Mouse (Mus musculus): ENCODE data around the gene Prx. TPM values are rescaled to one million over a fixed set of nuclear protein-coding genes. Genes with fewer than 3 reads are reported as not detected.

Prx gene
- polyA plus RNA-seq, 1 experiment from 2014 or later = 13.0 TPM

DNA sequence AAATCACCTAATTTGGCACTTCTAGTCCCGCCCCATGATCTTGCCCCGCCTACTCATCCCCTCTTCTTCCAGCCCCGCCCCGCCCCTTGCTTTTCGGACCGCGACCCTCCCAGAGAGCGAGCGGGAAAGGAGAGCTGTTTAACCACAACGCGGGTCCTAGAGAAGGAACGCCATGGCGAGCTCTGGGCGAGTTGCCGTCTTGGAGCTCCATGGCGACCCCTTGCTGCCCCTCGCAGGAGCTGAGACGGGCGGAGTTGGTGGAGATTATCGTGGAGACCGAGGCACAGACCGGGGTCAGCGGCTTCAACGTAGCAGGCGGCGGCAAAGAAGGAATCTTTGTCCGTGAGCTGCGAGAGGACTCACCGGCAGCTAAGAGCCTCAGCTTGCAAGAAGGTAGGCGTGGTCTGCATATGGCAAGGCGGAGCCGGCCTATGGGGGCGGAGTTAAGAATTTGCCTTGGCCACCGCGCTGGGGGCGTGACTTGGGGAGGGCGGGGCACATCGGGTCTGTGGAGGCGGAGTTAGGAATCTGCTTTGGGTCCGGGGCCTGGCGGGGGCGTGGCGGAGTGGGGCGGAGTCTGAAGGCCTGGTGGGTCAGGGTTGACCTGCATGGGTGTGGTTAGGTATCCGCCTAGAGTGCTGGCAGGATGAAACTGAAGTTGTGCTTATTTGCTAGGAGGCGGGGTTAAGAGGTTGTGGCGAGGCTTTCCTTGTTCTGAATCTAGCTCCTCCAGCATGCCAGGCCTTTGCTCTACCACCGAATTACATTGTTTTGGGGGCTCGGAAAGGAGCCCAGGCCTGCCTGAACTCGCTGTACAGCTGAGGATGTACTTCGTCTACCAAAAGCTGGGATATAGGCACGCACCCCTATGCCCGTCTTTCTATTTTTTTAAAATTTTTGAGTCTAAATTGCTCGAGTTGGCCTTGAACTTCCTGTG, 8.9 kb downstream of the Prx start:
- Histone ChIP-seq H3K4me3 (ENCODE audit: low read length) (peak overlapping the region; percentile 63), H3K4me1 (replicated peaks; ENCODE audit: control insufficient read depth, insufficient read depth, low read length) (peaks cover 13% of the 10 kb centered on the region), H3K27ac (ENCODE audit: low read length) (peak overlapping the region; percentile 100), H3K27me3 (ENCODE audit: control insufficient read depth, insufficient read depth, low read depth, low read length) (no peaks in the 10 kb centered on the region), H3K9me3 (ENCODE audit: control insufficient read depth, low read length) (no peaks in the 10 kb centered on the region), H3K4me2 (ENCODE audit: low read depth, low read length) (peak overlapping the region; percentile 70), H3K9ac (ENCODE audit: low read length) (peak overlapping the region; percentile 85), H3K36me3 (ENCODE audit: control insufficient read depth, insufficient read depth, low read length) (no peaks in the 10 kb centered on the region)
- peak; percentile 94 for ATAC-seq (ENCODE audit: low read depth)
- under 1% methylated on average over 54 of the region's 54 CpGs for WGBS

DNA sequence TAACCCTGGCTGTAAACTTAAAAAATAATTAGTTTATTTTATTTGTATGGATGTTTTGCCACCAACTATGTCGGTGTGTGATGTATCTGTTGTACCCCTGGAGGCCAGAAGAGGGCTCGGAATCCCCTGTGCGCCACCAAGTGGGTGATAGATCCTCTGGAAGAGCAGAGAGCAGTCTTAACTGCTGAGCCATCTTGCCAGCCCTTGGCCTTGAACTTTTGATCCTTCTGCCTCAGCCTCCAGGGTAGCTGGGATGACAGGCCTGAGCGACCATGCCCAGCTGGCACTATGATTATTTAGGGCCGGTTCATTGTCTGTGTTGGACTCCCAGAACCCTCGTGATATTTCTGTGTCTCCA, 9.5 kb downstream of the Prx start:
- Histone ChIP-seq H3K9me3 (ENCODE audit: control insufficient read depth, low read length) (no peaks in the 10 kb centered on the region), H3K36me3 (ENCODE audit: control insufficient read depth, insufficient read depth, low read length) (no peaks in the 10 kb centered on the region), H3K4me3 (ENCODE audit: low read length) (peak overlapping the region; percentile 63), H3K9ac (ENCODE audit: low read length) (peak overlapping the region; percentile 60), H3K4me2 (ENCODE audit: low read depth, low read length) (peak overlapping the region; percentile 70), H3K27me3 (ENCODE audit: control insufficient read depth, insufficient read depth, low read depth, low read length) (no peaks in the 10 kb centered on the region), H3K27ac (ENCODE audit: low read length) (peak overlapping the region; percentile 100), H3K4me1 (replicated peaks; ENCODE audit: control insufficient read depth, insufficient read depth, low read length) (peaks cover 13% of the 10 kb centered on the region)
- 13% methylated on average over 6 of the region's 6 CpGs for WGBS
- ATAC-seq (ENCODE audit: low read depth) = peak; percentile 70

DNA sequence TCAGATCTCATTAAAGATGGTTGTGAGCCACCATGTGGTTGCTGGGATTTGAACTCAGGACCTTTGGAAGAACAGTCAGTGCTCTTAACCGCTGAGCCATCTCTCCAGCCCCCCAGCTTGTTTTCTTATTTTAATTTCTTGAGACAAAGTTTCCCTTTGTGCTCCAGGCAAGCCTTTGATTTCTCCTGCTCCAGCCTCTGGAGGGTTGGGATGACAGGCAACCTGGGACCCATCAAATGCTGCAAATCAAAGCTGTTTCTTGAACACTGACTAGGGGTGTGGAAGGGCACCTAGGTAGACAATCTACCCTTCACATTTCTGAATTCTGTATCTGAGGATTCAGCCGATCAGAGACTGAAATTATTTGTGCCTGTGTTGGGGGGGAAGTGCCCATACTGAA, 11.7 kb downstream of the Prx start:
- H3K27me3 ChIP-seq (ENCODE audit: control insufficient read depth, insufficient read depth, low read depth, low read length) = no peaks in the 10 kb centered on the region
- H3K9me3 ChIP-seq (ENCODE audit: control insufficient read depth, low read length) = no peaks in the 10 kb centered on the region
- no peak overlapping the region for H3K4me3 ChIP-seq (ENCODE audit: low read length)
- H3K4me1 ChIP-seq (replicated peaks; ENCODE audit: control insufficient read depth, insufficient read depth, low read length) = peaks cover 13% of the 10 kb centered on the region
- 95% methylated on average over 2 of the region's 2 CpGs for WGBS
- H3K36me3 ChIP-seq (ENCODE audit: control insufficient read depth, insufficient read depth, low read length) = no peaks in the 10 kb centered on the region
- ATAC-seq (ENCODE audit: low read depth) = no peak
- H3K9ac ChIP-seq (ENCODE audit: low read length) = no peak overlapping the region
- no peak overlapping the region for H3K4me2 ChIP-seq (ENCODE audit: low read depth, low read length)
- H3K27ac ChIP-seq (ENCODE audit: low read length) = no peak overlapping the region

DNA sequence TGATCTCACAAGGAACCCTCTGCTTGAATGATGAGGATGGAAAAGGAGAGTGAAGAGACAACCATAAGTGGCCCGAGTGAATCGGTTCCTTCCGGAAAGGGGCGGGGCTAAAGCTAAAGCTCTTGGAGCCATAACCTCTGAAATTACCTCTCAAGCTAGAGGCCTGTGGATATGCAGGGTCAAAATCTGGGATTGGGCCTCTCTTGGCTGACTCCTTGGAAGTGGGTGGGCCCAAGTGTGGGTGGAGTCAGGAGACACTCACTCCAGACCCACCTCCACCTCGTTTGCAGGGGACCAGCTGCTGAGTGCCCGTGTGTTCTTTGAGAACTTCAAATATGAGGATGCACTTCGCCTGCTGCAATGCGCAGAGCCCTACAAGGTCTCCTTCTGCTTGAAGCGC, 15.8 kb downstream of the Prx start:
- no peak overlapping the region for H3K9ac ChIP-seq (ENCODE audit: low read length)
- H3K4me1 ChIP-seq (replicated peaks; ENCODE audit: control insufficient read depth, insufficient read depth, low read length) = no peaks in the 10 kb centered on the region
- no peak overlapping the region for H3K4me3 ChIP-seq (ENCODE audit: low read length)
- peaks cover 4% of the 10 kb centered on the region for H3K9me3 ChIP-seq (ENCODE audit: control insufficient read depth, low read length)
- H3K36me3 ChIP-seq (ENCODE audit: control insufficient read depth, insufficient read depth, low read length) = peaks cover 7% of the 10 kb centered on the region
- 0 out of 2 replicates have a peak, but pooled peaks have one; percentile 29 for ATAC-seq (ENCODE audit: low read depth)
- no peak overlapping the region for H3K4me2 ChIP-seq (ENCODE audit: low read depth, low read length)
- no peaks in the 10 kb centered on the region for H3K27me3 ChIP-seq (ENCODE audit: control insufficient read depth, insufficient read depth, low read depth, low read length)
- 69% methylated on average over 9 of the region's 9 CpGs for WGBS
- H3K27ac ChIP-seq (ENCODE audit: low read length) = no peak overlapping the region

DNA sequence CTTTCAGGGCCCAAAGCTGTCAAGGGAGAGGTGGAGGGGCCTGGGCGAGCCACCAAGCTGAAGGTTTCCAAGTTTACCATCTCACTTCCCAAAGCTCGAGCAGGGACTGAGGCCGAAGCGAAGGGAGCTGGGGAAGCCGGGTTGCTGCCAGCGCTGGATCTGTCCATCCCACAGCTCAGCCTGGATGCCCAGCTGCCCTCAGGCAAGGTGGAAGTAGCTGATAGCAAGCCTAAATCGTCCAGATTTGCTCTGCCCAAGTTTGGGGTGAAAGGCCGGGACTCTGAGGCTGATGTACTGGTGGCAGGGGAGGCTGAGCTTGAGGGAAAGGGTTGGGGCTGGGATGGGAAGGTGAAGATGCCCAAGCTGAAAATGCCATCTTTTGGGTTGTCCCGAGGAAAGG, 19.2 kb downstream of the Prx start:
- WGBS = 83% methylated on average over 9 of the region's 9 CpGs
- Histone ChIP-seq H3K4me2 (ENCODE audit: low read depth, low read length) (no peak overlapping the region), H3K9ac (ENCODE audit: low read length) (no peak overlapping the region), H3K36me3 (ENCODE audit: control insufficient read depth, insufficient read depth, low read length) (peaks cover 7% of the 10 kb centered on the region), H3K9me3 (ENCODE audit: control insufficient read depth, low read length) (peaks cover 5% of the 10 kb centered on the region), H3K4me3 (ENCODE audit: low read length) (no peak overlapping the region), H3K4me1 (replicated peaks; ENCODE audit: control insufficient read depth, insufficient read depth, low read length) (peaks cover 3% of the 10 kb centered on the region), H3K27ac (ENCODE audit: low read length) (no peak overlapping the region), H3K27me3 (ENCODE audit: control insufficient read depth, insufficient read depth, low read depth, low read length) (no peaks in the 10 kb centered on the region)
- ATAC-seq (ENCODE audit: low read depth) = no peak

DNA sequence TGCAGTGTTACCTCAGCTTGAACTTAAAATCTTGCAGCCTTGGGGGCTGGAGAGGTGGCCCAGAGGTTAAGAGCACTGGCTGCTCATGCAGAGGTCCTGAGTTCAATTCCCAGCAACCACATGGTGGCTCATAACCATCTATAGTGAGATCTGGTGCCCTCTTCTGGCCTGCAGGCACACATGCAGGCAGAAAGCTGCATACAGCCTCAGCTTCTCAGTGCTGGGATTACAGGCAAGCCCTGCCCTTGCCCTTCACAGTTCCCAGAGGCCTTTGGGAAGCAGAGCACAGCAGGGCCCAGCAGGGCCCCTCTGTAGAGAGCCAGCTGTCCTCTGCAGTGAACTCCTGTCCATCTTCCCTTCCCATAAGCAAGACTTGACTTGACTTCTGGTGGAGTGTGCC, 21.0 kb downstream of the Prx start:
- Histone ChIP-seq H3K9me3 (ENCODE audit: control insufficient read depth, low read length) (peaks cover 5% of the 10 kb centered on the region), H3K27me3 (ENCODE audit: control insufficient read depth, insufficient read depth, low read depth, low read length) (no peaks in the 10 kb centered on the region), H3K4me2 (ENCODE audit: low read depth, low read length) (no peak overlapping the region), H3K4me1 (replicated peaks; ENCODE audit: control insufficient read depth, insufficient read depth, low read length) (peaks cover 3% of the 10 kb centered on the region), H3K9ac (ENCODE audit: low read length) (no peak overlapping the region), H3K4me3 (ENCODE audit: low read length) (no peak overlapping the region), H3K27ac (ENCODE audit: low read length) (no peak overlapping the region), H3K36me3 (ENCODE audit: control insufficient read depth, insufficient read depth, low read length) (peaks cover 7% of the 10 kb centered on the region)
- ATAC-seq (ENCODE audit: low read depth) = no peak

DNA sequence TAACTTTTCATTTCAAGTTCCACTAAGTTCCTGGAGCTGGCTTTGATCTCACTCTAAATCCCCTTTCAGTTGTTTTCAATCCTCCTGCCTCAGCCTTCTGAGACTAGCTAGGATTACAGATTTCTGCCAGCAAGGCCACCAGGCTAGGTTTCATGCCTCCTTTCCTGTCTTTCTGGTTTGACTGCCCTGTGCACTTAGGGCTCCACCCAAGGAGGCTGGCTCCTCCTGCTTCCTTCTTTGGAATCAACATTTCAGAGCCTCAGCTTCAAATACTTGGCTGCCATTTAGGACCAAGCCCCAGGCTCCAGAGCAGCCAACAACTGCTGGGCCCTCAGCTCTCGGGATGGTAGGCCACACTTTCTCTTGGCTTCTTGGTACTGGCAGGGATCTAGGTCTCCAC, 21.5 kb downstream of the Prx start:
- Histone ChIP-seq H3K4me3 (ENCODE audit: low read length) (no peak overlapping the region), H3K36me3 (ENCODE audit: control insufficient read depth, insufficient read depth, low read length) (peaks cover 7% of the 10 kb centered on the region), H3K9me3 (ENCODE audit: control insufficient read depth, low read length) (peaks cover 5% of the 10 kb centered on the region), H3K4me2 (ENCODE audit: low read depth, low read length) (no peak overlapping the region), H3K27me3 (ENCODE audit: control insufficient read depth, insufficient read depth, low read depth, low read length) (no peaks in the 10 kb centered on the region), H3K9ac (ENCODE audit: low read length) (no peak overlapping the region), H3K4me1 (replicated peaks; ENCODE audit: control insufficient read depth, insufficient read depth, low read length) (peaks cover 3% of the 10 kb centered on the region), H3K27ac (ENCODE audit: low read length) (no peak overlapping the region)
- ATAC-seq (ENCODE audit: low read depth) = no peak
- 50% methylated on average over 1 of the region's 1 CpGs for WGBS

DNA sequence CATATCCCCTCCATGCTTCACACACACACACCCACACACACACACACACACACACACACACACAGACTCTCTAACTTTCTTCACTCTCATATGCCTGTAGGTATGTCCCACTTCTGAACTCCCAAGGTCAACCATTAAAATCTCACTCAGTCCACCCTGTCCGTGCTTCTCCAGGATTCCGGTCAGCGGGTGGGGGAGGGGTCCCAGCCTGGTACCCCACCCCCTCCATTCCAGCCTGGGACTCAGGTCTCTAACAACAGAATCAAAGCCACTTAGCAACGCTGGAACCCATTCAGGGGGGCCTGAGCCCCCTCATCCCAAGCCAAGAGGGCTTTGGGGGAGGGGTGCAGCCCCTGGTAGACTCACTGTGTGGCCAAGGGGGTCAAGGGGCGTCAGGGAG, 23.8 kb downstream of the Prx start, which contains the start of gene Hipk4:
Hipk4 (plus strand) TSS at position 301 of the 400 bp plus-strand sequence.
- no peak for ATAC-seq (ENCODE audit: low read depth)
- Histone ChIP-seq H3K4me2 (ENCODE audit: low read depth, low read length) (no peak within 1 kb of the TSS), H3K9ac (ENCODE audit: low read length) (no peak within 1 kb of the TSS), H3K4me3 (ENCODE audit: low read length) (no peak within 1 kb of the TSS), H3K9me3 (ENCODE audit: control insufficient read depth, low read length) (peaks cover 5% of the 10 kb centered on the region), H3K36me3 (ENCODE audit: control insufficient read depth, insufficient read depth, low read length) (peaks cover 4% of the 10 kb centered on the region; the same call in 1 of the 2 replicates), H3K27me3 (ENCODE audit: control insufficient read depth, insufficient read depth, low read depth, low read length) (no peaks in the 10 kb centered on the region), H3K4me1 (replicated peaks; ENCODE audit: control insufficient read depth, insufficient read depth, low read length) (peaks cover 4% of the 10 kb centered on the region), H3K27ac (ENCODE audit: low read length) (no peak within 1 kb of the TSS)
- WGBS = 39% methylated on average over 5 of the region's 5 CpGs

DNA sequence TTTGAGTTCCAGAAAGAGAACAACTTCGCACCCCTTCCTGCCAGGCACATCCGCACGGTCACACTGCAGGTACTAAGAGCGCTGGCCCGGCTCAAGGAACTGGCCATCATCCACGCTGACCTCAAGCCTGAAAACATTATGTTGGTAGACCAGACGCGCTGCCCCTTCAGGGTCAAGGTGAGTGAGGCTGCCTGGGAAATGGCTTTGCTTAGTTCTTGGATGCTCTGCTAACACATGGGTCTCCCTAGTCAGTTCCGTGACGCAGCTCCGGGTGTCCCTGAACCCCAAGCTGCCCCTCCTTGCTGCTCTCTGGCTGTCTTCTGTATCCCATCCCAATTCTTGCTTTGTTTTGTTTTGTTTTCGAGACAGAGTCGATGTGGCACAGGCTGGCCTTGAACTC, 24.7 kb downstream of the Prx start:
- WGBS = 92% methylated on average over 13 of the region's 13 CpGs
- peaks cover 4% of the 10 kb centered on the region; the same call in 1 of the 2 replicates for H3K36me3 ChIP-seq (ENCODE audit: control insufficient read depth, insufficient read depth, low read length)
- H3K4me2 ChIP-seq (ENCODE audit: low read depth, low read length) = no peak overlapping the region
- no peak overlapping the region for H3K27ac ChIP-seq (ENCODE audit: low read length)
- H3K4me1 ChIP-seq (replicated peaks; ENCODE audit: control insufficient read depth, insufficient read depth, low read length) = peaks cover 4% of the 10 kb centered on the region
- no peaks in the 10 kb centered on the region for H3K27me3 ChIP-seq (ENCODE audit: control insufficient read depth, insufficient read depth, low read depth, low read length)
- ATAC-seq (ENCODE audit: low read depth) = no peak
- peaks cover 5% of the 10 kb centered on the region for H3K9me3 ChIP-seq (ENCODE audit: control insufficient read depth, low read length)
- no peak overlapping the region for H3K4me3 ChIP-seq (ENCODE audit: low read length)
- H3K9ac ChIP-seq (ENCODE audit: low read length) = no peak overlapping the region

Measured in lung, embryonic 16.5 days (tissue).